In the genomic region with DNA sequence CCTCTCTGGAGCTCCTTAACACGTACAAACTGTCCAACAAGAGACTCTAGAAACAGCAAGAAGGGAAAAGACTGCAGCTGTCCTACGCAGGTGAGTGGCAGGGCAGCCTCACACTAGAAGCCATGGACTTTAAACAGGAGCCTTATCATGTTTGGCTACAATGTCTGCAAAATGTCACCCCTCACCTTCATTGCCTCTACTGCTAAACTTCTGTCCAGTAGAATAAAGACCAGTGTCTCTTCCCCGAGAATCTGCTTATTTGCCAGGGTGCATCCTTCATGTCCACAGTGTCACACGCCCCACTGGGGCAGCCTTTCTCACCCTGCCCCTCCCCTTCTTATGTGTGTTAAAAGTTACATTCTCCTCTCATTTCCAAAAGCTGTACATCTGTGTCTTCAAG, we compare ENCODE assay signal across 16 mouse cellular contexts.
DNase-seq lines count a peak whose midpoint lies in the region; ATAC-seq lines count a peak whose summit lies in the region.
"Had no signal": no experiment of that assay in that cellular context is flagged by ENCODE, and none has a peak within 500 bp of the region (broad histone marks: within the 10 kb centered on the region; RNA-seq: fewer than 3 reads in every experiment).

No protein-coding gene starts in this region.

- peak overlapping the region; percentile 73; the same call in 1 of the 2 replicates for H3K27ac ChIP-seq in embryonic facial prominence, embryonic 14.5 days (replicated peaks; ENCODE audit: low read depth, low read length)
- H3K27ac ChIP-seq in embryonic facial prominence, embryonic 10.5 days (replicated peaks), result no peak overlapping the region
- peak overlapping the region; percentile 73 for H3K27ac ChIP-seq in heart, embryonic 13.5 days (replicated peaks)
- H3K27ac ChIP-seq in lung, embryonic 16.5 days (ENCODE audit: low read length), result peak overlapping the region; percentile 27
- H3K27ac ChIP-seq: embryonic facial prominence, embryonic 15.5 days had no signal

- no peak for ATAC-seq in embryonic facial prominence, embryonic 14.5 days (ENCODE audit: low read depth)
- no peak for ATAC-seq in heart, embryonic 13.5 days (ENCODE audit: extremely low read depth, insufficient number of reproducible peaks, low FRiP score, low TSS enrichment)
- ATAC-seq in lung, embryonic 16.5 days (ENCODE audit: low read depth), result no peak; the same call in 1 of the 2 replicates

- no peaks in the 10 kb centered on the region for H3K9me3 ChIP-seq in embryonic facial prominence, embryonic 14.5 days (ENCODE audit: control insufficient read depth, low read length)
- no peaks in the 10 kb centered on the region for H3K9me3 ChIP-seq in embryonic facial prominence, embryonic 10.5 days
- H3K9me3 ChIP-seq in heart, embryonic 13.5 days, result no peaks in the 10 kb centered on the region
- no peaks in the 10 kb centered on the region for H3K9me3 ChIP-seq in lung, embryonic 16.5 days (ENCODE audit: control insufficient read depth, low read length)
- H3K9me3 ChIP-seq: embryonic facial prominence, embryonic 15.5 days had no signal

- 77% methylated on average over 4 of the region's 4 CpGs for WGBS in embryonic facial prominence, embryonic 14.5 days
- 77% methylated on average over 4 of the region's 4 CpGs for WGBS in embryonic facial prominence, embryonic 10.5 days
- 26% methylated on average over 4 of the region's 4 CpGs for WGBS in heart, embryonic 13.5 days
- 38% methylated on average over 4 of the region's 4 CpGs for WGBS in lung, embryonic 16.5 days

- H3K4me2 ChIP-seq in embryonic facial prominence, embryonic 14.5 days (ENCODE audit: low read depth, low read length), result no peak overlapping the region
- peak overlapping the region; percentile 35 for H3K4me2 ChIP-seq in heart, embryonic 13.5 days
- H3K4me2 ChIP-seq in lung, embryonic 16.5 days (ENCODE audit: low read depth, low read length), result no peak overlapping the region; the same call in 1 of the 2 replicates
- H3K4me2 ChIP-seq: embryonic facial prominence, embryonic 15.5 days; midbrain, embryonic 11.5 days had no signal

- peaks cover 33% of the 10 kb centered on the region for H3K4me1 ChIP-seq in embryonic facial prominence, embryonic 14.5 days (ENCODE audit: control insufficient read depth, insufficient read depth, low read length)
- peaks cover 28% of the 10 kb centered on the region for H3K4me1 ChIP-seq in embryonic facial prominence, embryonic 10.5 days
- peaks cover 71% of the 10 kb centered on the region for H3K4me1 ChIP-seq in heart, embryonic 13.5 days
- H3K4me1 ChIP-seq in lung, embryonic 16.5 days (replicated peaks; ENCODE audit: control insufficient read depth, insufficient read depth, low read length), result peaks cover 33% of the 10 kb centered on the region

- no peaks in the 10 kb centered on the region for H3K27me3 ChIP-seq in embryonic facial prominence, embryonic 14.5 days (replicated peaks; ENCODE audit: control insufficient read depth, insufficient read depth, low read length)
- no peaks in the 10 kb centered on the region for H3K27me3 ChIP-seq in embryonic facial prominence, embryonic 10.5 days (replicated peaks; ENCODE audit: low read depth, poor library complexity, severe bottlenecking)
- no peaks in the 10 kb centered on the region for H3K27me3 ChIP-seq in heart, embryonic 13.5 days (replicated peaks)
- no peaks in the 10 kb centered on the region for H3K27me3 ChIP-seq in lung, embryonic 16.5 days (ENCODE audit: control insufficient read depth, insufficient read depth, low read depth, low read length)
- H3K27me3 ChIP-seq: embryonic facial prominence, embryonic 15.5 days had no signal

- H3K9ac ChIP-seq in embryonic facial prominence, embryonic 14.5 days (ENCODE audit: low read depth, low read length), result no peak overlapping the region
- H3K9ac ChIP-seq in heart, embryonic 13.5 days, result peak overlapping the region; percentile 39; the same call in 1 of the 2 replicates
- H3K9ac ChIP-seq in lung, embryonic 16.5 days (ENCODE audit: low read length), result no peak overlapping the region
- H3K9ac ChIP-seq: embryonic facial prominence, embryonic 15.5 days had no signal

- peaks cover 9% of the 10 kb centered on the region; the same call in 1 of the 2 replicates for H3K36me3 ChIP-seq in embryonic facial prominence, embryonic 14.5 days (ENCODE audit: control insufficient read depth, insufficient read depth, low read length)
- 0 out of 2 replicates have a peak, but pooled peaks cover 4% of the 10 kb centered on the region for H3K36me3 ChIP-seq in embryonic facial prominence, embryonic 10.5 days (replicated peaks)
- H3K36me3 ChIP-seq in heart, embryonic 13.5 days, result peaks cover 18% of the 10 kb centered on the region
- H3K36me3 ChIP-seq in lung, embryonic 16.5 days (ENCODE audit: control insufficient read depth, insufficient read depth, low read length), result peaks cover 2% of the 10 kb centered on the region; the same call in 1 of the 2 replicates
- H3K36me3 ChIP-seq: embryonic facial prominence, embryonic 15.5 days had no signal

- no peak for DNase-seq in embryonic facial prominence, embryonic 14.5 days (ENCODE audit: low spot score)
- DNase-seq in embryonic facial prominence, embryonic 10.5 days (ENCODE audit: low spot score), result no peak
- no peak for DNase-seq in heart, adult 9 months (ENCODE audit: low spot score in 2 of 2)
- no peak for DNase-seq in lung, postnatal 36 days
- no peak for DNase-seq in kidney, adult 9 months
- no peak for DNase-seq in adrenal gland, adult 8-10 months
- DNase-seq: adrenal gland, postnatal 14 days; cerebellum, postnatal 25 days; kidney, adult 18-20 months; lung, adult 2 months; right cerebral cortex, postnatal 4 days had no signal

- H3K4me3 ChIP-seq in embryonic facial prominence, embryonic 14.5 days (ENCODE audit: low read depth, low read length), result no peak overlapping the region
- no peak overlapping the region for H3K4me3 ChIP-seq in embryonic facial prominence, embryonic 10.5 days
- no peak overlapping the region for H3K4me3 ChIP-seq in heart, embryonic 13.5 days
- H3K4me3 ChIP-seq in lung, embryonic 16.5 days (ENCODE audit: low read length), result no peak overlapping the region
- H3K4me3 ChIP-seq: embryonic facial prominence, embryonic 15.5 days; myocyte had no signal
